Mouse (Mus musculus) stomach, embryonic 14.5 days (tissue): ENCODE measurements around the gene Gstp2. TPM values are rescaled to one million over a fixed set of nuclear protein-coding genes. Genes with fewer than 3 reads are reported as not detected.

Source experiments
- ATAC-seq: fragments of 200-750 bp; cut with Nextera tagmentation; 2 replicates; pipeline ENCODE4 v1.8.0; 2017; ENCODE audit warnings: low read depth, moderate TSS enrichment; ENCODE audit not compliant: insufficient number of reproducible peaks, insufficient read depth, low FRiP score
- H3K27ac ChIP-seq: fragments of 300-500 bp; sonication (generic); 2 replicates; pipeline ENCODE4 v1.5.1; 2014; ENCODE audit warnings: mild to moderate bottlenecking, low read length, moderate library complexity, mixed read lengths
- H3K27me3 ChIP-seq: fragments of 300-500 bp; sonication (generic); 2 replicates; pipeline ENCODE4 v1.6.1; 2014; ENCODE audit warnings: low read length, control low read depth, mixed read lengths; ENCODE audit not compliant: control insufficient read depth, insufficient read depth
- H3K36me3 ChIP-seq: fragments of 300-500 bp; sonication (generic); 2 replicates; pipeline ENCODE4 v1.6.1; 2014; ENCODE audit warnings: mild to moderate bottlenecking, control low read depth, low read length, moderate library complexity, mixed read lengths; ENCODE audit not compliant: control insufficient read depth, insufficient read depth
- H3K4me1 ChIP-seq: fragments of 300-500 bp; sonication (generic); 2 replicates; pipeline ENCODE4 v1.6.1; 2014; ENCODE audit warnings: low read length, control low read depth, mixed read lengths; ENCODE audit not compliant: control insufficient read depth, insufficient read depth
- H3K4me2 ChIP-seq: fragments of 300-500 bp; sonication (generic); replicated peaks from 2 replicates; pipeline ENCODE4 v1.6.1; 2014; ENCODE audit warnings: low read depth, low read length, control low read depth
- H3K4me3 ChIP-seq: fragments of 300-500 bp; sonication (generic); 2 replicates; pipeline ENCODE4 v1.5.1; 2014; ENCODE audit warnings: low read depth, low read length, control low read depth
- H3K9ac ChIP-seq: fragments of 300-500 bp; sonication (generic); replicated peaks from 2 replicates; pipeline ENCODE4 v1.6.1; 2014; ENCODE audit warnings: low read depth, mild to moderate bottlenecking, control low read depth, low read length, moderate library complexity, mixed read lengths
- H3K9me3 ChIP-seq: fragments of 300-500 bp; sonication (generic); 2 replicates; pipeline ENCODE4 v1.6.1; 2016; ENCODE audit warnings: low read depth, low read length, control low read depth; ENCODE audit not compliant: control insufficient read depth
- WGBS: fragments of 180-500 bp; shearing (Covaris S2); extraction: QIAGEN DNeasy Blood & Tissue Kit; methylation state at CpG from one replicate; pipeline ENCODE4 v1.1.7; 2014; 5-methylcytosine and 5-hydroxymethylcytosine counted together
- polyA plus RNA-seq: library from polyadenylated mRNA; unstranded; fragments of >200 nt; fragmentation: Nextera tagmentation; extraction: Ambion mirVana; gene quantifications from 2 replicates; pipeline ENCODE4 v1.2.1, GENCODE M21; 2014

Gene Gstp2
- polyA plus RNA-seq, 1 experiment from 2014 or later, result 18.0 TPM

DNA sequence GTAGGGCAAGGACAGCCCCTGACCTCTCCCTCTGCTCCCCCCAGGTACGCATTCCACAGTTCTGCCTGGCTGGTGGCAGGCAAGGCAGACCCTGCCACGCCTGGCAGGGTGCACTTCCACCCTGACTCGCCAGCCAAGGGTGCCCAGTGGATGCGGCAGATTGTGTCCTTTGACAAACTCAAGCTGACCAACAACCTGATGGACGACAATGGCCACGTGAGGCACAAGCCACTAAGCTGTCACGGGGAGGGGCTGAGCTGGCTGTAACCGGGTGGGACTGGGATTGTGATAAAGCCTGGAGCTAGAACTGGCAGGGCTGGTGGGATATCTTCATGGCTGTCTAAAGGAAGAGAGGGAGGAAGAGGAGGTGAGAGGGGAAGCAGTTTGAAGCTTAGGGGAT is 48.6 kb downstream of the Gstp2 start:
- Histone ChIP-seq H3K9me3 (no peaks in the 10 kb centered on the region), H3K4me1 (peaks cover 15% of the 10 kb centered on the region), H3K4me2 (no peak overlapping the region), H3K9ac (no peak overlapping the region), H3K36me3 (no peaks in the 10 kb centered on the region), H3K27me3 (no peaks in the 10 kb centered on the region), H3K27ac (no peak overlapping the region), H3K4me3 (no peak overlapping the region)
- 46% methylated on average over 8 of the region's 8 CpGs for WGBS
- ATAC-seq, result no peak

DNA sequence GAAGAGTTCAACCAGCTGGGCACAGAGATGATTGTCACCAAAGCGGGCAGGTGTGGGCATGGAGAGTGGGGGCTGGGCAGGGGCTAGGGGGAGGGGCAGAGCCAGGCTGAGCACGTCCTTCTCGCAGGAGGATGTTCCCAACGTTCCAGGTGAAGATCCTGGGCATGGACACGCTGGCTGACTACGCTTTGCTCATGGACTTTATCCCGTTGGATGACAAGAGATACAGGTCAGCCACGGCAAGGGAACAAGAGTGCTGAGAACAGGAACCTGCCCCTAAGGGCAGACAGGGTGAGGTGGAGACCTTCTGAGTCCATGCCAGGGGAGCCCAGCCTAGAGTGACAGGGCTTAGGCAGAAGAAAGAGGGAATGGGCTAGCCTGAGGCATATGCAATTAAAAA is 49.1 kb downstream of the Gstp2 start:
- no peaks in the 10 kb centered on the region for H3K27me3 ChIP-seq
- WGBS, result 78% methylated on average over 8 of the region's 8 CpGs
- H3K4me3 ChIP-seq, result no peak overlapping the region
- no peaks in the 10 kb centered on the region for H3K36me3 ChIP-seq
- H3K4me1 ChIP-seq, result peaks cover 15% of the 10 kb centered on the region
- no peak overlapping the region for H3K9ac ChIP-seq
- no peaks in the 10 kb centered on the region for H3K9me3 ChIP-seq
- H3K4me2 ChIP-seq, result no peak overlapping the region
- ATAC-seq, result no peak
- H3K27ac ChIP-seq, result no peak overlapping the region

DNA sequence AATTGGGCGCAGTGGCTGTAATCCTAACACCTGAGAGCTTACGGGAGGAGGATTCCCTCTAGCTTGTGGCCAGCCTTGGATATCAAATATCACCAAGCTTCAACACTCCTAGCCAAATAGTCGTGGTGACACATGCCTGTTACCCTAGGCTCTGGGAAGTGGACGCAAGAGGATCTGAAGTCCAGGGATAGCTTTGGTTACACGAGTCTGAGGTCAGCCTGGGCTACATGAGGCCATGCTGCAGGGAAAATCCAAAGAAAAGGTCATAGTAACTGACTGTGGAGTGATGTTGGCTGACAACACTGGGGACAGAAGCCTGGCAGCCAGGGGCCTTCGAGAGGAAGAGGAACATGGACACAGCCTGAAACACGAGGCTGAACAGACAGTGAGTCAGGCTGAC is 49.7 kb downstream of the Gstp2 start:
- no peak overlapping the region for H3K27ac ChIP-seq
- H3K36me3 ChIP-seq, result no peaks in the 10 kb centered on the region
- peaks cover 9% of the 10 kb centered on the region for H3K4me1 ChIP-seq
- WGBS, result 71% methylated on average over 7 of the region's 7 CpGs
- no peak overlapping the region for H3K4me2 ChIP-seq
- H3K9ac ChIP-seq, result no peak overlapping the region
- H3K27me3 ChIP-seq, result no peaks in the 10 kb centered on the region
- no peak overlapping the region for H3K4me3 ChIP-seq
- H3K9me3 ChIP-seq, result no peaks in the 10 kb centered on the region
- no peak for ATAC-seq

DNA sequence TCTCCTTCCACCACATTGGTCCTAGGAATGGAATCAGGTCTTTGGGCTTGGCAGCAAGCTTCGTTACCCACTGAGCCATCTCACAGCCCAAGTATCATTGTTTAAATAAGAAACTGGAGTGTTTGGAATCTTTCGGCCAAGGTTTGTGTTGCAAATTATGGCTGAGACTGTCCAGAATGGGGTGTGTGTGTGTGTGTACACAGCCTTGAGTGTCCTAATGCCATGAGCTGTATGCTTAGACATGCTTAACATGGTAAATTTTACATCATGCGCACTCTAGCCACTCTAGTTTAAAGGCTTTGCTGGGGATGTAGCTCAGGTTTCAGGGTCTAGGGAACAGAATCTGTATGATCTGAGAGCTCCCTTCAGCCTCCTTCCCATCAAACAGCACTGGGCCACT is 50.3 kb downstream of the Gstp2 start:
- no peaks in the 10 kb centered on the region for H3K9me3 ChIP-seq
- H3K27me3 ChIP-seq, result no peaks in the 10 kb centered on the region
- no peak overlapping the region for H3K4me3 ChIP-seq
- no peak overlapping the region for H3K9ac ChIP-seq
- no peak overlapping the region for H3K27ac ChIP-seq
- H3K36me3 ChIP-seq, result no peaks in the 10 kb centered on the region
- peaks cover 6% of the 10 kb centered on the region; the same call in 1 of the 2 replicates for H3K4me1 ChIP-seq
- no peak for ATAC-seq
- no peak overlapping the region for H3K4me2 ChIP-seq
- WGBS, result 75% methylated on average over 3 of the region's 3 CpGs

DNA sequence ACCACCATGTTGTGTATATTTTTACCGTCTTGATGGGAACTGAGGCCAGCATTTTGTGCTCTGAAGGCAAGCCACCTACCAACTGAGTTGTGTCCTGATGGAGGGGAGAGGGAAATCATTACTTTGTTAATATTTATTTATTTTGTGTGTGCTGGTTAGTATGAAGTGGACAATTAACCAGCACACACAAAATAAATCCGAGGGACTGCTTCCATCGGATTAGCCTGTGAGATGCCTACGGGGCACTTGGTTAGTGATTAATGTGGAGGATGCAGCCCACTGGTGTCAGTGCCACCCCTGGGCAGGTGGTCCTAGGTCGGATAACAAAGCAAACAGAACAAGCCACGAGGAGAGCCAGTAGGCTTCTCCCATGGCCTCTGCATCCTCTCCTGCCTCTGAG is 50.9 kb downstream of the Gstp2 start:
- Histone ChIP-seq H3K9me3 (no peaks in the 10 kb centered on the region), H3K4me1 (peaks cover 6% of the 10 kb centered on the region; the same call in 1 of the 2 replicates), H3K27ac (no peak overlapping the region), H3K36me3 (no peaks in the 10 kb centered on the region), H3K9ac (no peak overlapping the region), H3K27me3 (no peaks in the 10 kb centered on the region), H3K4me3 (no peak overlapping the region), H3K4me2 (no peak overlapping the region)
- 58% methylated on average over 6 of the region's 6 CpGs for WGBS
- no peak for ATAC-seq

DNA sequence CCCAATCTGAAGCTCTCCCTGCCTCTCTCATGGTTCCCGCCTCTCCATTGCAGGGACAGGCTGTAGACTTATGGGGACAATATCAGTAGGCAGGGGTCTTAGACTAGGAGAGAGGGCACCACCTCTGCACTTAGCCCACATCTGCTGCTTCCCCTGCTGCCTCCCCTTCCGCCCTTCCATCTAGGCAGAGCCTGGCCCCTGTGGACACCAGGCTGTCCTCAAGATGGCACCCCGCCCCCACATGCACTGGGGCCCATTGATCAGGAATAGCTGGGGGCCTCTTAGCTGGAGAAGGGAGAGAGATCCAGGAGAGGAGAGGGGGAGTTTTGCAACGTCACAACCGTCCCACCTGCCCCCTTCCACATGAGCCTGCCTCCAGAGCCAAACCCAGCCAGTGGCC is 53.4 kb downstream of the Gstp2 start, which contains the start of gene Tbx10:
Tbx10 (plus strand) TSS at position 337 of the 400 bp plus-strand sequence.
- no peak within 1 kb of the TSS for H3K4me2 ChIP-seq
- H3K9ac ChIP-seq, result no peak within 1 kb of the TSS
- no peaks in the 10 kb centered on the region for H3K9me3 ChIP-seq
- H3K4me3 ChIP-seq, result no peak within 1 kb of the TSS
- WGBS, result 64% methylated on average over 5 of the region's 5 CpGs
- H3K27ac ChIP-seq, result no peak within 1 kb of the TSS
- H3K4me1 ChIP-seq, result no peaks in the 10 kb centered on the region
- no peaks in the 10 kb centered on the region for H3K27me3 ChIP-seq
- no peak for ATAC-seq
- no peaks in the 10 kb centered on the region for H3K36me3 ChIP-seq

DNA sequence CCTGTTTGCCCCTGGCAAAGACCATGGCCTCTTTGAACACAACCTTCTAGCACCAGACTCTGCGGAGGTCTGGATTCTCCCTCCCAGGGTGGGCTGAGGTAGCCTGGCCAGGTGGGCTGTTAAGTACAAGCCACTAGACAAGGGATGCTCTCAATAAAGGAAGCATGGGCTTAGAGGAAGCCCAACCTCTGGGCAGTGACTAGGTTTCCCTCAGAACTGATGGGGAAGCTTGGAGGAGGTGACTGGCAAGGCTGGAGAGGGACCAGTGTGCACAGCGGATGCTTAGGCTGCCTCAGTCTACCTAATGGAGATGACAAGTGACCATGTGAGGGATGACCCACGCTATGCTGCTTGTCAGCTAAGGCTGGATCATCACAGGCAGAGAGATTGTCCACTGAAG is 53.9 kb downstream of the Gstp2 start:
- H3K9ac ChIP-seq, result no peak overlapping the region
- no peaks in the 10 kb centered on the region for H3K9me3 ChIP-seq
- WGBS, result 80% methylated on average over 3 of the region's 3 CpGs
- H3K27me3 ChIP-seq, result no peaks in the 10 kb centered on the region
- H3K36me3 ChIP-seq, result no peaks in the 10 kb centered on the region
- H3K4me1 ChIP-seq, result peaks cover under 1% of the 10 kb centered on the region; the same call in 1 of the 2 replicates
- no peak overlapping the region for H3K4me2 ChIP-seq
- ATAC-seq, result no peak
- no peak overlapping the region for H3K4me3 ChIP-seq
- no peak overlapping the region for H3K27ac ChIP-seq

DNA sequence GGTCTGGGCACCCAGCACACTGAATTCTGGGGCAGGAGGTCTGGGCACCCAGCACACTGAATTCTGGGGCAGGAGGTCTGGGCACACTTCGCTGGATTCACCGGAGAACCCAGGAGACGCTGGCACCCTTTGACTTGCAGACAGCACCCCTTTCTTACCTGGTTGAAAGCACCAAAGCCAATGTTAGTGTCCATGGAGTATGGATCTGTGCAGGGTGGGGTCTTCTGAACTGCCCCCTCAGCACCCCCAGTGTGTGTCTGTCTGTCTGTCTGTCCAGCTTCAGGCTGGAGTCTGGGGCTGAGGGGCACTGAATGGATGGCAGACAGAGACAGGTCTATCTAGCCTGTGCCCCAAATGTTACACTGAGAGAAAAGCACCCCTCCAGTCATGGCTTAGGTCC is 54.3 kb downstream of the Gstp2 start:
- Histone ChIP-seq H3K4me2 (no peak overlapping the region), H3K9me3 (no peaks in the 10 kb centered on the region), H3K9ac (no peak overlapping the region), H3K27ac (no peak overlapping the region), H3K27me3 (no peaks in the 10 kb centered on the region), H3K36me3 (no peaks in the 10 kb centered on the region), H3K4me1 (peaks cover 5% of the 10 kb centered on the region), H3K4me3 (no peak overlapping the region)
- 97% methylated on average over 3 of the region's 3 CpGs for WGBS
- no peak for ATAC-seq

DNA sequence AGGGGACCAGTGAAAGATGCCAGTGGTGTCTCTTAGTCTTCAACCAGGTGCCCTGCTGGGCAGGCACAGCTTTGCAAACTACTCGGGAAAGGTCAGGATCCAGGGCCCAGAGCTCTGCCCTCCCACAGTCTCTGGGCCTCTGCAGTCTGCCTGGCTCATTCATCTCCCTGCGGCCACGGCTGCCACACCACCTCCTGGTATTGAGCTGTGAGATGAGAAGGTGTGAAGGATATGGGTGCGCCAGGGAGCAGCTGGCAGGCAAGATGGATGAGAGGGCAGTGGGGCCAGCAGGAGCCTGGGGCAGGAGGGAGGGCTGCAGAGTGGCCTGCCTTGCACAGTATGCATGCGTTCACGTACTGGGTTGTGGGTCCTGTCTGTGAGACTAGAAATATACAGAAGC is 55.0 kb downstream of the Gstp2 start:
- 17% methylated on average over 6 of the region's 6 CpGs for WGBS
- H3K36me3 ChIP-seq, result no peaks in the 10 kb centered on the region
- no peaks in the 10 kb centered on the region for H3K9me3 ChIP-seq
- no peak overlapping the region for H3K4me3 ChIP-seq
- peaks cover 7% of the 10 kb centered on the region for H3K4me1 ChIP-seq
- H3K9ac ChIP-seq, result no peak overlapping the region
- no peak for ATAC-seq
- H3K27ac ChIP-seq, result no peak overlapping the region
- H3K27me3 ChIP-seq, result no peaks in the 10 kb centered on the region
- no peak overlapping the region for H3K4me2 ChIP-seq
